Mouse (Mus musculus): Measurements from ENCODE around the gene Apbb2. TPM values are rescaled to one million over a fixed set of nuclear protein-coding genes. Genes with fewer than 3 reads are reported as not detected.
A peak's percentile ranks its signal among the peaks of the same experiment; 100 is the strongest.

Gene Apbb2
- polyA plus RNA-seq, 1 experiment from 2014 or later = 27.8 TPM

DNA sequence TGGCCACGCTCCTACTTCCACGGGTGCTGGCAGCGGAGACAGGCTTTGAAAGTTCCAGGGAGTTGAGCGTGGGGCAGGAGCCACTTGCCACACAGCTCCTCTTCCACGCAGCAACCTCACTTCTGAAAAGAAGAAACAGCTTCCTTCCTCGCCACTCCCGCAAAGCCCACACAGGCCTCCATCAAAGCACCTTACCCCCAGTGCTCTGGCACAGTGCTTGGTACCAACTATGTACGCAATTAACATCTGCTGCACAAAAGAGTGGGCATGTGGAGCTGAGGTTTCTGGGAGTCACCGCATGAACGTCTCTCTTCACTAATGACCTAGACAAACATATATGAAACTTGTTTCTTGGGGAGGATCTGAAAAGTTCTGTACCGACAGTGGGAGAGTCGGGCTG, 8.3 kb downstream of the Apbb2 start:
- Histone ChIP-seq H3K27me3 (ENCODE audit: control insufficient read depth, insufficient read depth, low read length) (no peaks in the 10 kb centered on the region), H3K27ac (replicated peaks; ENCODE audit: low read depth, low read length) (no peak overlapping the region), H3K4me2 (ENCODE audit: low read depth, low read length) (no peak overlapping the region), H3K4me1 (ENCODE audit: control insufficient read depth, insufficient read depth, low read length) (no peaks in the 10 kb centered on the region), H3K36me3 (replicated peaks; ENCODE audit: control insufficient read depth, insufficient read depth, low read depth, low read length) (no peaks in the 10 kb centered on the region), H3K4me3 (ENCODE audit: low read depth, low read length) (no peak overlapping the region), H3K9ac (replicated peaks; ENCODE audit: low read length) (no peak overlapping the region), H3K9me3 (replicated peaks; ENCODE audit: control insufficient read depth, low read length) (no peaks in the 10 kb centered on the region)
- ATAC-seq (replicated peaks; ENCODE audit: insufficient number of reproducible peaks, low FRiP score, low TSS enrichment, low read depth) (no peak), DNase-seq (ENCODE audit: low spot score) (no peak)
- WGBS = 87% methylated on average over 12 of the region's 12 CpGs

DNA sequence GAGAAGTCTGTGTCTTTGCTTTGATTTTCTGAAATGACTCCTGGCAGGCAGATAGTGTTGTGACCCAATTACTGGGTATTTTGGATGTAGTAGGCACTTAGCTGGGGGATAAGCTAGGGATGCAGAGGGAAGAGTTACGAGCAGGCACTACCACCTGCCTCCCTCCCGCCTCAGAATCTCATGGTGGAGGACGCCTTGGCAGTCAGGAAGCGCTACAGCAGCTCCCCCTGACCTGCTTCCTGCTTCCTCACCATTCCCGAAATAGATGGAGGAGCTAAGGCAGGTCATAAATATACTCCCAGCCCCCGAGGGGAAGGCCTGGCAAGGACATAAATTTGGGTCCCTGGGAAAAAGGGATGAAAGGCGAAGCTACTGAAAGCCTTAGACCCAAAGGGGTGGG, 9.3 kb downstream of the Apbb2 start:
- Histone ChIP-seq H3K27ac (replicated peaks; ENCODE audit: low read depth, low read length) (no peak overlapping the region), H3K9ac (replicated peaks; ENCODE audit: low read length) (no peak overlapping the region), H3K4me2 (ENCODE audit: low read depth, low read length) (no peak overlapping the region), H3K4me3 (ENCODE audit: low read depth, low read length) (no peak overlapping the region), H3K27me3 (ENCODE audit: control insufficient read depth, insufficient read depth, low read length) (no peaks in the 10 kb centered on the region), H3K9me3 (replicated peaks; ENCODE audit: control insufficient read depth, low read length) (no peaks in the 10 kb centered on the region), H3K36me3 (replicated peaks; ENCODE audit: control insufficient read depth, insufficient read depth, low read depth, low read length) (no peaks in the 10 kb centered on the region), H3K4me1 (ENCODE audit: control insufficient read depth, insufficient read depth, low read length) (no peaks in the 10 kb centered on the region)
- WGBS = 66% methylated on average over 7 of the region's 7 CpGs
- no peak for ATAC-seq (replicated peaks; ENCODE audit: insufficient number of reproducible peaks, low FRiP score, low TSS enrichment, low read depth)
- DNase-seq (ENCODE audit: low spot score) = no peak

DNA sequence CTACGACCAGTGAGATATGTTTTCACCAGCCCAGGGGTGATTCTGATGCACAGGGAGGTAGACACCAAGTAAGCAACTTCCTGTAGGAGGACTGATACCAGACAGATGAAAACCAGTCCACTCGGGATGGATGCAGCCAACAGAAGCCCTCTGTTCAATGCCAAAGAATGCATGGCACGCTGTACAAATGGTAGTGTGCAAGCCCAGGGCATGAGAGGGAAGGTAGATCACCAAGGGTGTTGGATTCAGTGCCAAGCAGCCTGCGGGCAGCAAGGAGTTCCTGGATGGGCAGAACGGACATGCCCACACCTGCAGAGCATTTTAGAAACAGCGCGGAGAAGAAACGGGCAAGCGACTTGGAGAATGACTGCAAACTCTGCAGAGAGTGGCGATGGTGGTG, 10.8 kb downstream of the Apbb2 start:
- no peak overlapping the region for H3K9ac ChIP-seq (replicated peaks; ENCODE audit: low read length)
- no peak overlapping the region for H3K27ac ChIP-seq (replicated peaks; ENCODE audit: low read depth, low read length)
- ATAC-seq (replicated peaks; ENCODE audit: insufficient number of reproducible peaks, low FRiP score, low TSS enrichment, low read depth) (no peak), DNase-seq (ENCODE audit: low spot score) (no peak)
- H3K27me3 ChIP-seq (ENCODE audit: control insufficient read depth, insufficient read depth, low read length) = no peaks in the 10 kb centered on the region
- WGBS = 89% methylated on average over 10 of the region's 10 CpGs
- H3K36me3 ChIP-seq (replicated peaks; ENCODE audit: control insufficient read depth, insufficient read depth, low read depth, low read length) = no peaks in the 10 kb centered on the region
- H3K4me1 ChIP-seq (ENCODE audit: control insufficient read depth, insufficient read depth, low read length) = no peaks in the 10 kb centered on the region
- no peak overlapping the region for H3K4me3 ChIP-seq (ENCODE audit: low read depth, low read length)
- H3K9me3 ChIP-seq (replicated peaks; ENCODE audit: control insufficient read depth, low read length) = no peaks in the 10 kb centered on the region
- H3K4me2 ChIP-seq (ENCODE audit: low read depth, low read length) = no peak overlapping the region

DNA sequence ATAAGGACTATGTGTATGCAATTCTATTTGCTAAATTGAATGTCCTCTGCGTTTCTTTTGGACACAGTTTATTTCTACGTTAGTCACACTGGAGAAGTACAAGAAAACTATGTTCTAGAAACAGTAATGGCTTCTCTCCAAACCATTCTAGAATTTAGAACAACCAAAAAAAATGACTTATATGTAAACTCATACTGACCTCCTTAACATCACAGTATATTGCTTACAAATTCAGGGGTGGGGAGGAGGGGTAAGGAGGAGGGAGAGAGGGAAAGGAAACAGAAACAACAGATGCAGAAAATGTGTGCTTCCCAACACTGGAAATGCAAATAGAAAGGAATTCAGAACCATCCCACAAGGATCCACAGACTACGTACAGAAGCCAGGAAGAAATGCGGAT, 11.4 kb downstream of the Apbb2 start:
- ATAC-seq (replicated peaks; ENCODE audit: insufficient number of reproducible peaks, low FRiP score, low TSS enrichment, low read depth) = no peak

DNA sequence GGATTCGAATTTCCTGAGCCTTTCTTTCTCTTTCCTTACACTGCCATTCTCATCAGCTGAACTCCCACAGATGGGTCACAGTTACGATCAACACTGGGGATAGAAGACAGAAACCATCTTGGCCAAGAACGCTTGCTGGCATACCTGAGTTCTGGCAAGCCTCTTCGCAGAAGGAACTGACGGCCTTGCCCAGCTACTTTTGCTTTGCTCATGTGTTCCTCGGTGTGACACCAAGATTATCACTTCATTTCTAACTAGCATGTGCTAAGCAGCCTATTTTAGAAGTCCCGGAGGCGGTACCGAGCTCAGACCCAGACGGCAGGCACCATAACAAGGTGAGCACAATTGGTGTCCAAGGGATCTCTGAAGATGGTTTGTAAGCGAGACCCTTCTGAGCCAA, 12.9 kb downstream of the Apbb2 start:
- ATAC-seq (replicated peaks; ENCODE audit: insufficient number of reproducible peaks, low FRiP score, low TSS enrichment, low read depth) (no peak), DNase-seq (ENCODE audit: low spot score) (no peak)
- Histone ChIP-seq H3K4me1 (ENCODE audit: control insufficient read depth, insufficient read depth, low read length) (no peaks in the 10 kb centered on the region), H3K9ac (replicated peaks; ENCODE audit: low read length) (no peak overlapping the region), H3K9me3 (replicated peaks; ENCODE audit: control insufficient read depth, low read length) (no peaks in the 10 kb centered on the region), H3K36me3 (replicated peaks; ENCODE audit: control insufficient read depth, insufficient read depth, low read depth, low read length) (no peaks in the 10 kb centered on the region), H3K4me3 (ENCODE audit: low read depth, low read length) (no peak overlapping the region), H3K27me3 (ENCODE audit: control insufficient read depth, insufficient read depth, low read length) (no peaks in the 10 kb centered on the region), H3K27ac (replicated peaks; ENCODE audit: low read depth, low read length) (no peak overlapping the region), H3K4me2 (ENCODE audit: low read depth, low read length) (no peak overlapping the region)
- 91% methylated on average over 11 of the region's 11 CpGs for WGBS

More for the DNA sequence above, 11.4 kb downstream of the Apbb2 start:
- Histone ChIP-seq H3K27ac (replicated peaks; ENCODE audit: low read depth, low read length) (no peak overlapping the region), H3K4me3 (ENCODE audit: low read depth, low read length) (no peak overlapping the region), H3K36me3 (replicated peaks; ENCODE audit: control insufficient read depth, insufficient read depth, low read depth, low read length) (no peaks in the 10 kb centered on the region), H3K9me3 (replicated peaks; ENCODE audit: control insufficient read depth, low read length) (no peaks in the 10 kb centered on the region), H3K9ac (replicated peaks; ENCODE audit: low read length) (no peak overlapping the region), H3K4me1 (ENCODE audit: control insufficient read depth, insufficient read depth, low read length) (no peaks in the 10 kb centered on the region), H3K4me2 (ENCODE audit: low read depth, low read length) (no peak overlapping the region), H3K27me3 (ENCODE audit: control insufficient read depth, insufficient read depth, low read length) (no peaks in the 10 kb centered on the region)
- no peak for DNase-seq (ENCODE audit: low spot score)
- WGBS = 86% methylated on average over 4 of the region's 4 CpGs

DNA sequence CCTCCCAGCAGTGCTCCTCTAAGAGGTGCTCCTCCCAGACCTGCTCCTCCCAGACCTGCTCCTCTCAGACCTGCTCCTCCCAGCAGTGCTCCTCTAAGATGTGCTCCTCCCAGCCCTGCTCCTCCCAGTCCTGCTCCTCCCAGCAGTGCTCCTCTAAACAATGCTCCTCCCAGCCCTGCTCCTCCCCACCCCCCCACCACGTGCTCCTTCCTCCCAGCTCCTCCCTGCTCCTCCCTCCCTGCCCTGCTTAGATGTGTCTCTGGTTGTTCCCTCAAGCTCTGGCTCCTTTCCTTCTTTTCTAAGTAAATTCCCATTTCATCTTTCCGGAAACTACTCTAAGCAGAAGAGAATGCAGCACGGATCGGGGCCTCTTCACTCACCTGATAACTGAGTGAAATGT, 14.2 kb downstream of the Apbb2 start:
- Histone ChIP-seq H3K27ac (replicated peaks; ENCODE audit: low read depth, low read length) (no peak overlapping the region), H3K9me3 (replicated peaks; ENCODE audit: control insufficient read depth, low read length) (no peaks in the 10 kb centered on the region), H3K4me1 (ENCODE audit: control insufficient read depth, insufficient read depth, low read length) (no peaks in the 10 kb centered on the region), H3K36me3 (replicated peaks; ENCODE audit: control insufficient read depth, insufficient read depth, low read depth, low read length) (no peaks in the 10 kb centered on the region), H3K9ac (replicated peaks; ENCODE audit: low read length) (no peak overlapping the region), H3K4me3 (ENCODE audit: low read depth, low read length) (no peak overlapping the region), H3K4me2 (ENCODE audit: low read depth, low read length) (no peak overlapping the region), H3K27me3 (ENCODE audit: control insufficient read depth, insufficient read depth, low read length) (no peaks in the 10 kb centered on the region)
- ATAC-seq (replicated peaks; ENCODE audit: insufficient number of reproducible peaks, low FRiP score, low TSS enrichment, low read depth) (no peak), DNase-seq (ENCODE audit: low spot score) (no peak)
- WGBS = 82% methylated on average over 4 of the region's 4 CpGs

DNA sequence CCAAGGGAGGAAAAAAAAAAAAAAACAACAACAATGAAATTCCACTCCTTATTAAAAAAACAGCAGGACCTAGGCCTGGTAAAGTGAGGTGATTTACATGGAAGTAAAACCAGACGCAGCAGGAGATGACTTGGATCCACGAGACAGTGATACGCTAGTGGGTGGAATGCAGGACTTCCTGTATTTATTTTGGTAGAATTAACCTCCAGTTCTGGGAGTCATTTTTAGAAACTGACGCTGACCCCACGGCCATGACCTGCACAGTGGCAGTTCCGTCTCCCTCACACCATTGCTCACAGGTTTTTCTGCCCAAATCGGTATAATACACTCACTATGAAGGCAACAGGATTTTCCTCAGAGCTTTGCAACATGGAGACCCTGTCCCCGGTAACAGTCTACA, 14.8 kb downstream of the Apbb2 start:
- Histone ChIP-seq H3K36me3 (replicated peaks; ENCODE audit: control insufficient read depth, insufficient read depth, low read depth, low read length) (no peaks in the 10 kb centered on the region), H3K27ac (replicated peaks; ENCODE audit: low read depth, low read length) (no peak overlapping the region), H3K4me1 (ENCODE audit: control insufficient read depth, insufficient read depth, low read length) (no peaks in the 10 kb centered on the region), H3K9ac (replicated peaks; ENCODE audit: low read length) (no peak overlapping the region), H3K27me3 (ENCODE audit: control insufficient read depth, insufficient read depth, low read length) (no peaks in the 10 kb centered on the region), H3K4me3 (ENCODE audit: low read depth, low read length) (no peak overlapping the region), H3K4me2 (ENCODE audit: low read depth, low read length) (no peak overlapping the region), H3K9me3 (replicated peaks; ENCODE audit: control insufficient read depth, low read length) (no peaks in the 10 kb centered on the region)
- WGBS = 27% methylated on average over 8 of the region's 8 CpGs
- peak; percentile 35 for DNase-seq (ENCODE audit: low spot score)
- ATAC-seq (replicated peaks; ENCODE audit: insufficient number of reproducible peaks, low FRiP score, low TSS enrichment, low read depth) = no peak

DNA sequence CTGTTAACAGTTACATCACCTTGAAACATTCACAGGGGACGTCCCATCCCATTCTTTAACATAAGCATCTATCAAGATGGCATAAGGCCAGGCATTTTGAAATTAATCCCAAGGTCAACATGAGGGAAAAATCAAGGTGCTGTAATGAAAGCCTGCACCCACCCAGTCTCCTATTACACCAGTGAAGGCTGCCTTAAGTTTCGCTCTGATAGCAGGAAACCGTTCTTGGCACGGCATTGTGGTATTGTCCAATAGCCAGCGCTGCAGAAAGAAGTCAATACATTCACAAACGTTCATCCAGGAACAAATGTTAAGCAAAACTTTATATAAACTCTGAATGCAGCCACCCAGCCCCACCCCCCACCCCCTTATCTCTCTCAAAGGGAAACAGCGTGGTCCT, 15.4 kb downstream of the Apbb2 start:
- Histone ChIP-seq H3K27me3 (ENCODE audit: control insufficient read depth, insufficient read depth, low read length) (no peaks in the 10 kb centered on the region), H3K4me3 (ENCODE audit: low read depth, low read length) (no peak overlapping the region), H3K9ac (replicated peaks; ENCODE audit: low read length) (no peak overlapping the region), H3K4me1 (ENCODE audit: control insufficient read depth, insufficient read depth, low read length) (no peaks in the 10 kb centered on the region), H3K9me3 (replicated peaks; ENCODE audit: control insufficient read depth, low read length) (no peaks in the 10 kb centered on the region), H3K4me2 (ENCODE audit: low read depth, low read length) (no peak overlapping the region), H3K36me3 (replicated peaks; ENCODE audit: control insufficient read depth, insufficient read depth, low read depth, low read length) (no peaks in the 10 kb centered on the region), H3K27ac (replicated peaks; ENCODE audit: low read depth, low read length) (no peak overlapping the region)
- ATAC-seq (replicated peaks; ENCODE audit: insufficient number of reproducible peaks, low FRiP score, low TSS enrichment, low read depth) (no peak), DNase-seq (ENCODE audit: low spot score) (peak; percentile 47)
- WGBS = 37% methylated on average over 7 of the region's 7 CpGs
